Mouse (Mus musculus): ENCODE results near the gene Sh3bgrl3. TPM values are rescaled to one million over a fixed set of nuclear protein-coding genes. Genes with fewer than 3 reads are reported as not detected.

The Sh3bgrl3 gene
- total and polyA plus RNA-seq, 3 experiments = 128 to 362 (median 153) TPM

GRCm38 (mm10) chr4:134092382-134093288 lies 36.0 kb downstream of the Sh3bgrl3 start:
- Histone ChIP-seq H3K9me3 (replicated peaks; ENCODE audit: low read length) (no peaks in the 10 kb centered on the region), H3K4me1 (ENCODE audit: control insufficient read depth in 1 of 2, insufficient read depth in 2 of 2) (peaks cover 13 to 57% of the 10 kb centered on the region in 2 experiments), H3K27ac (ENCODE audit: insufficient read depth, low read depth) (peak overlapping the region; percentile 97), H3K79me2 (replicated peaks; ENCODE audit: control insufficient read depth, extremely low read depth, insufficient read depth, poor library complexity, severe bottlenecking) (peaks cover 25% of the 10 kb centered on the region), H3K4me3 (replicated peaks in 1 of 3; ENCODE audit: low read depth in 2 of 3, low read length in 2 of 3, poor library complexity in 1 of 3) (peak overlapping the region; percentile 81 to 99 (median 91)), H3K27me3 (replicated peaks) (no peaks in the 10 kb centered on the region), H3K36me3 (replicated peaks in 1 of 2; ENCODE audit: control insufficient read depth in 1 of 2, insufficient read depth in 1 of 2, low read length in 1 of 2) (peaks cover 27 to 56% of the 10 kb centered on the region in 2 experiments), H3K4me2 (ENCODE audit: insufficient read depth, low read depth, poor library complexity, severe bottlenecking) (peak overlapping the region; percentile 76), H3K9ac (ENCODE audit: insufficient read depth, low read depth) (peak overlapping the region; percentile 96)
- in situ Hi-C loops (cut with MboI; ENCODE audit: low pct_ligation_motif_present, low pct_unique_long_range_greater_than_20kb, low sequenced_read_pairs) = loop anchor here (5.0 to 25.0 kb wide), 2 partner anchors 35 to 505 kb away; partner anchors contain the start of genes Gpn2 and Sh3bgrl3
- peak; percentile 83 for DNase-seq (ENCODE audit: extremely low read depth)
- dilution Hi-C loops (cut with MboI; ENCODE audit: extremely low pct_ligation_motif_present, extremely low pct_unique_long_range_greater_than_20kb, low sequenced_read_pairs) = no loop called here
- TF ChIP-seq EP300 (IDR thresholded peaks at IDR 0.05; ENCODE audit: low read length) (no peak), MAX (IDR thresholded peaks at IDR 0.05; ENCODE audit: low read length) (peak; percentile 55; the same call in 1 of the 2 replicates), USF2 (conservative IDR thresholded peaks at IDR 0.05; ENCODE audit: low read depth, low read length) (peak; percentile 3; the same call in 1 of the 2 replicates), ETS1 (conservative IDR thresholded peaks at IDR 0.05; ENCODE audit: low read depth, low read length) (0 out of 2 replicates have a peak, but pooled peaks have one; percentile 9), SIN3A (IDR thresholded peaks at IDR 0.05; ENCODE audit: low read length) (peak; percentile 65), ZMIZ1 (IDR thresholded peaks at IDR 0.05; ENCODE audit: low read depth, low read length) (peak; percentile 48; the same call in 1 of the 2 replicates), ELF1 (IDR thresholded peaks at IDR 0.05; ENCODE audit: low read depth, low read length) (peak; percentile 82), E2F4 (IDR thresholded peaks at IDR 0.05; ENCODE audit: insufficient replicate concordance, low read depth, low read length) (no peak), USF1 (IDR thresholded peaks at IDR 0.05; ENCODE audit: low read depth, low read length) (no peak), MXI1 (IDR thresholded peaks at IDR 0.05; ENCODE audit: low read depth, low read length) (0 out of 2 replicates have a peak, but pooled peaks have one; percentile 42), HCFC1 (IDR thresholded peaks at IDR 0.05; ENCODE audit: low read depth, low read length) (peak; percentile 55; the same call in 1 of the 2 replicates), ZKSCAN1 (IDR thresholded peaks at IDR 0.05; ENCODE audit: borderline replicate concordance, low read depth, low read length) (no peak), KAT2A (IDR thresholded peaks at IDR 0.05; ENCODE audit: insufficient replicate concordance, low read length) (no peak), CHD2 (IDR thresholded peaks at IDR 0.05; ENCODE audit: low read length) (peak; percentile 56), CHD1 (IDR thresholded peaks at IDR 0.05; ENCODE audit: low read depth, low read length) (peak; percentile 96; the same call in 1 of the 2 replicates), MAFK (IDR thresholded peaks at IDR 0.05; ENCODE audit: insufficient replicate concordance, low read length) (no peak), RAD21 (IDR thresholded peaks at IDR 0.05; ENCODE audit: low read depth, low read length) (peak; percentile 76), POLR2AphosphoS2 (IDR thresholded peaks at IDR 0.05; ENCODE audit: low read depth, low read length) (peak; percentile 99), MAZ (IDR thresholded peaks at IDR 0.05; ENCODE audit: low read depth, low read length) (0 out of 2 replicates have a peak, but pooled peaks have one; percentile 3), BHLHE40 (IDR thresholded peaks at IDR 0.05; ENCODE audit: low read depth, low read length) (no peak), NRF1 (IDR thresholded peaks at IDR 0.05; ENCODE audit: low read depth, low read length) (no peak), IRF4 (IDR thresholded peaks at IDR 0.05; ENCODE audit: low read depth, low read length) (peak; percentile 95), JUND (conservative IDR thresholded peaks at IDR 0.05; ENCODE audit: low read depth, low read length) (no peak), MYC (IDR thresholded peaks at IDR 0.05; ENCODE audit: low read depth, low read length) (no peak), RCOR1 (conservative IDR thresholded peaks at IDR 0.05; ENCODE audit: low read depth, low read length) (no peak; the same call in 1 of the 2 replicates), ZC3H11A (IDR thresholded peaks at IDR 0.05; ENCODE audit: low read depth, low read length) (no peak; the same call in 1 of the 2 replicates), CTCF (conservative IDR thresholded peaks at IDR 0.05 in 1 of 2, IDR thresholded peaks at IDR 0.05 in 1 of 2; ENCODE audit: low read depth in 2 of 2, low read length in 2 of 2) (peak; percentile 81 to 92), TCF12 (IDR thresholded peaks at IDR 0.05; ENCODE audit: low read depth, low read length) (peak; percentile 59), JUN (IDR thresholded peaks at IDR 0.05; ENCODE audit: insufficient read depth, low read depth, low read length) (no peak), TBP (conservative IDR thresholded peaks at IDR 0.05; ENCODE audit: low read depth, low read length) (no peak), NELFE (IDR thresholded peaks at IDR 0.05; ENCODE audit: low read depth, low read length) (peak; percentile 41; the same call in 1 of the 2 replicates), POLR2A (IDR thresholded peaks at IDR 0.05; ENCODE audit: low read depth, low read length) (peak; percentile 54), SMC3 (IDR thresholded peaks at IDR 0.05; ENCODE audit: low read depth, low read length) (peak; percentile 88), PAX5 (IDR thresholded peaks at IDR 0.05; ENCODE audit: low read length) (no peak), MEF2A (IDR thresholded peaks at IDR 0.05; ENCODE audit: borderline replicate concordance, low read depth, low read length) (peak; percentile 55; the same call in 1 of the 2 replicates), GABPA (IDR thresholded peaks at IDR 0.05; ENCODE audit: insufficient replicate concordance, low read depth, low read length) (no peak), UBTF (IDR thresholded peaks at IDR 0.05; ENCODE audit: low read depth, low read length) (no peak)

All from CH12.LX (cell line).